Mouse (Mus musculus) granulocyte monocyte progenitor cell, adult 5-6 weeks (primary cell): ENCODE measurements around the gene Afg3l1. TPM values are rescaled to one million over a fixed set of nuclear protein-coding genes. Genes with fewer than 3 reads are reported as not detected.
A peak's percentile ranks its signal among the peaks of the same experiment; 100 is the strongest.
"Not testable (repeated sequence)": the region's sequence is repeated elsewhere in the genome, so short reads cannot be mapped to it uniquely, and the experiment has no call there.

Experiments
- ATAC-seq: replicated peaks from 2 replicates; pipeline ENCODE4 v1.8.0; 2016; ENCODE audit warnings: mild to moderate bottlenecking, moderate TSS enrichment, inconsistent platforms; ENCODE audit not compliant: poor library complexity, severe bottlenecking
- total RNA-seq, 2 experiments: library from RNA; stranded (forward) in 1 of 2; stranded (reverse) in 1 of 2; fragments of 200-712, 200-1000 nt in 1 of 2; fragments of >200 nt in 1 of 2; fragmentation: Nextera tagmentation in 1 of 2; gene quantifications; 2 replicates each; pipeline ENCODE4 v1.2.3; 2014 to 2017

Gene Afg3l1
- total RNA-seq (2014; fragmentation: Nextera tagmentation), result 38.4 and 42.1 TPM in 2 replicates
- total RNA-seq (2017), result 21.2 and 25.0 TPM in 2 replicates

GRCm38 (mm10) chr8:123477737-123478258 is at the start of gene Afg3l1:
Gene Afg3l1 (plus strand): TSS chr8:123477903.
- peak; percentile 88 for ATAC-seq

DNA sequence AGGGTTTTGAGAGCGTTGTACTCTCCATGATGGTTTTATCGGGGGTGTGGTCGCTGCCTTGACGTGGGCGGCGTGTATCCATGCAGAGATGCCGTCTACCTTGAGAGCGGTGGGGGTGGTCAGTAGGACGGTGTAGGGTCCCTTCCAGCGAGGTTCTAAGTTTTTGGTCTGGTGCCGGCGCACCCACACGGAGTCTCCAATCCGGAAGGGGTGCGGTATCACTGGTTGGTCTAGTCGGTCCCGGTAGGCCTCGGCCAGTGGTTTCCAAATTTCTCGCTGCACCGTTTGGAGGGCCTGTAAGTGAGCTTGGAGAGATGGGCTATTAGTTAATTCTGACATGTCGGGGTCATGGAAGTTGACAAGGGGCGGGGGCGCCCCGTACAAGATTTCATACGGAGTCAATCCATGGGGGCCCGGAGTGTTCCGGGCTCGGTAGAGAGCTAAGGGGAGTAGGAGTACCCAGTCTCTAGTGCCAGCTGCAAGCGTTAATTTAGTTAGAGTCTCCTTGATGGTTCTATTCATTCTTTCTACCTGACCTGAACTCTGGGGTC is 49.3 kb upstream of the Afg3l1 start:
- no peak for ATAC-seq

GRCm38 (mm10) chr8:123428939-123429721 is 48.6 kb upstream of the Afg3l1 start:
- no peak for ATAC-seq

DNA sequence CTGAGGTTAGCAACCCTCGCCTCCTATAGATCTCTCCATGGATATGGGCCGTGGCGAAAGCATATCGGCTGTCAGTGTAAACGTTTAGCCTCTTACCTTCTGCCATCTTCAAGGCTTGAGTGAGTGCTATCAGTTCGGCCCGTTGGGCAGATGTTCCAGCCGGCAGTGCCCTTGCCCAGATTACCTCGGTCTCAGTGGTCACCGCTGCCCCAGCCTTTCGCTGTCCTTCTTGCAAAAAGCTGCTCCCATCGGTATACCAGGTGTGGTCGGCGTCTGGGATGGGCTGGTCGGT is 48.0 kb upstream of the Afg3l1 start:
- ATAC-seq, result not testable (repeated sequence)

DNA sequence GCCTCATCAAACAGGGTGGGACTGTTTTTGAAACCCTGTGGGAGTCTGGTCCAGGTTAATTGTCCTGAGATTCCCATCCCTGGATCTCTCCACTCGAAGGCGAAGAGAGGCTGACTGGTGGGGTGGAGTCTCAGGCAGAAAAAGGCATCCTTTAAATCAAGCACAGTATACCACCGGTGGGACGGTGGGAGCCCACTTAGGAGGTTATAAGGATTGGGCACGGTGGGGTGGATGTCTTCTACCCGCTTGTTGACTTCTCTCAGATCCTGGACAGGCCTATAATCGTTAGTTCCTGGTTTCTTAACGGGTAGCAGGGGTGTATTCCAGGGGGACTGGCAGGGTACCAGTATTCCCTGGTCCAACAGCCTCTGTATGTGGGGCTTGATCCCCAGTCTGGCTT is 46.8 kb upstream of the Afg3l1 start:
- ATAC-seq, result not testable (repeated sequence)

DNA sequence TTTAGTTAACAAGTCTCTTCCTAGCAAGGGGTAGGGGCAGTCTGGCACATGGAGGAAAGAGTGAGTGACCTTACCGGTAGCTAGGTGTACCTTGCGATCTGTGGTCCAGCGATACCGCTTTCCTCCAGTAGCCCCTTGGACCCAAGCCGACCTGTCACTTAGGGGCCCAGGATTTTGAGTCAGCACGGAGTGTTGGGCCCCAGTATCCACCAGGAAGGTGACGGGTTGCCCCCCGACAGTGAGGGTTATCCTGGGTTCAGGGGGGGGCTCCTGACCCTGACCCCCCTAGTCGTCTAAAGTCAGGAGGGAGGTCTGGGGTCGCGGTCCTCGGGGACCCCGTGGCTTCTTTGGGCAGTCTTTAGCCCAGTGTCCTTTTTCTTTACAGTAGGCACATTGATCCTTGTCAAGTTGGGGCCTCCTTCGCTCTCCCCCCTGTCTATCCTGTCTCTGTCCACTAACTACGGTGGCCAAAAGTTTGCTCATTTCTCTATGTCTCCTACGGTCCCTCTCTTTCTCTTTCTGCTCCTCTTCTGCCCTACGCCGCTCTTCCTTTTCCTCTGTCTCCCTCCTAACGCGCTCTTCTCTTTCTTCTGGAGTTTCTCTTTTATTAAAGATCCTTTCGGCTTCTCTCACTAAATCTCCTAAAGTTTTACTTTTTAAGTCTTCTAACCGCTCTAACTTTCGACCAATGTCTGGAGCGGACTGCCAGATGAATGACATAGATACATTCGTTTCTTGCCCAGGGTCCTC is 45.9 kb upstream of the Afg3l1 start:
- ATAC-seq, result no peak

- ATAC-seq, result no peak
These were observed 45.3 kb upstream of the Afg3l1 start for GRCm38 (mm10) chr8:123432381-123432780.

- ATAC-seq, result not testable (repeated sequence)
These were observed 44.3 kb upstream of the Afg3l1 start for GRCm38 (mm10) chr8:123433241-123433974.

DNA sequence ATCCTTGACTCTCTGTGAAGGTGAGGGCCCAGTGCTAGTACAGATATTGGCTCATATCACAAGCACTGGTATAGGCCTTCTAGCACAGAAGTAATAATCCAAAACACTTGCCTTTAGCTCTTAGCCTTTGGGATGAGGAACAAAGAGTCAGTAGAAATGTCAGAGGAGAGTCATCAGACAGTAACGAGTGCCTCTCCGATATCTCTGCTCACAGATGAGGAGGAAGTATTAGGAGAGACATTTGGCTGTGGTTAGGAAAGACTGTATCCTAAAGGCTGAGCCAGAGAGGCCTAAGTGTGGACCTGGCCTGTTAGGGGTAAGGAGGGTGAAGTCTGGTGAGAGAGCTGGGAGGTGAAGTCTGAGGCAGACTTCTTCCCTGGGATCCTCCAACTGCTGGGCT is 35.9 kb upstream of the Afg3l1 start:
- no peak for ATAC-seq

DNA sequence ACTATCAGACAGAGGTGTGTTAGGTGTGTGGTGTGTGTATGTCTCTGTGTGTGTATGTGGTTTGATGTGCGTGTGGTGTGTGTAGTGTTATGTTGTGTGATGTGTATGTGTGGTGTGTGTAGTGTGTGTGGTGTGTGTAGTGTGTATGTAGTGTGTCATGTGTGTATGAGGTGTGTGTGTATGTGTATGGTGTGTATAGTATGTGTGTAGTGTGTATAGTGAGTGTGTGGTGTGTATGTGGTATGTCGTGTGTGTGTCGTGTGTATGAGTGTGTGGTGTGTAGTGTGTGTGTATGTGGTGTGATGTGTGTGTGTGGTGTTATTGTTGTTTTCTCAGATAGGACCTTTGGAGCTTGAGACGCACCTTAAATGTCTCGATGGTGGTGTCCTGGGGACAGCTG is 35.4 kb upstream of the Afg3l1 start:
- no peak for ATAC-seq

DNA sequence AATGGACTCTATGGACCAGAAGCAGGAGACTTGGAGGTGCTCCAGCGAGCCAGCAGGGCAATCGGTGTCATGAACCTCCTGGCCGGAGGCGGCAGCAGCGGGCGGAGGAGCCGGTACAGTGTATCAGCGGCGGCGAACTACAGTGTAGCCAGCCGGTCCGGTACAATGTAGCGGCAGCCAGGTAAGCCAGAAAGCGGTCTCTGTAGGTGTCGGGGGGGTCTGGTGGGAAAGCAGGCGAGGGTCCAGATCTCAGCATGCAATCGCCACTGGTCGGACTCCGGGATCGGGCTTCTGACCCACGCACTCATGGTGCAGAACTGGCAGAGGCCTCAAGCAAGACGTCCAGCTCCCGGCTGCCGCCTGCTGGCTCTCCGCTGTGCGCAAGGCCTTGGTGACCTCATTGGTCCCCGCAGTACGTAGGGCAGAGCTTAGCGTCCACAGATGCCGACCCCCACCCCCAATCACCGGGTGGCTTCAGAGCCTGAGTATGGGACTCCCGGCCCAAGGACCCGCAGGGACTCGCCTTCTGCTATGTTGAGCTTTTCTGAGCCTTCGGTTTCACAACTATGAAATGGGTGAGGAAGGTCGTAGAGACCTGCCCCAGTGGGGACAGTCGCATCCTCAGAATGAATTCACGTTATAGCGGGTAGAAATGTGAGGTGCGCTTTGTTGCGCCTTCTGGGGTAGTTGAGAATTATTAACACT is 34.7 kb upstream of the Afg3l1 start:
- ATAC-seq, result peak; percentile 86

GRCm38 (mm10) chr8:123443576-123443921 is 34.2 kb upstream of the Afg3l1 start:
- ATAC-seq, result no peak

DNA sequence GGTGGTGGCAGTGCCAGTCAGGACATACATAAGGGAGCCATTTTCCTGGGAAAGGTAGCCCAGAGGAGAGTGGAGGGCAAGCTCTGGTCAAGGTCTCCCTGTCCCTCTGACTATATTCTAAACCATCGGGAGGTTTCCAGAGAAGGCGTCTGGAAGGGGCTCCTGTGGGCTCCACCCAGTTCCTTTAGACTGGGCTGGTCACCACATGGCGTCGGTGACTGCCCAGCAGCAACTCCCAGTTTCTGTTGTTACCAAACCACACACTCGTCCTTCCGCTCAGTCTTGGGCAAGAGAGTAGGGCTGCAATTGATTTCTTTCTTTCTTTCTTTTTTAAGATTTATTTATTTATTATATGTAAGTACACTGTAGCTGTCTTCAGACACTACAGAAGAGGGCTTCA is 33.6 kb upstream of the Afg3l1 start:
- ATAC-seq, result peak; percentile 83

GRCm38 (mm10) chr8:123445981-123446380 is 31.7 kb upstream of the Afg3l1 start:
- ATAC-seq, result no peak

- no peak for ATAC-seq
These were observed 30.9 kb upstream of the Afg3l1 start for GRCm38 (mm10) chr8:123446799-123447198.

- peak; percentile 72 for ATAC-seq
These were observed 26.9 kb upstream of the Afg3l1 start for GRCm38 (mm10) chr8:123450783-123451182.

DNA sequence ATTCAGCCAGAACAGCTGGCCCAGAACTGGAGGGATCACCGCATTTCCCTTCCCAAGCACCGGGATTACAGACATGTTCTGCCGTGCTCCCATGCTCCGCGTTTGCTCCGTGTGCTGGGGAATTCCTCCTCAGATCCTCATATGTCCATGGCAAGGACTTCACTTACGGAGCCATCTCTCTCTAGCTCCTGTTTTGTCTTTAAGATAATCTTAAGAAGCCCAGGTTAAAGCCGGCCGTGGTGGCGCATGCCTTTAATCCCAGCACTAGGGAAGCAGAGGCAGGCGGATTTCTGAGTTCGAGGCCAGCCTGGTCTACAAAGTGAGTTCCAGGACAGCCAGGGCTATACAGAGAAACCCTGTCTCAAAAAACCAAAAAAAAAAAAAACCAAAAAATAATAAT is 26.0 kb upstream of the Afg3l1 start:
- not testable (repeated sequence) for ATAC-seq

DNA sequence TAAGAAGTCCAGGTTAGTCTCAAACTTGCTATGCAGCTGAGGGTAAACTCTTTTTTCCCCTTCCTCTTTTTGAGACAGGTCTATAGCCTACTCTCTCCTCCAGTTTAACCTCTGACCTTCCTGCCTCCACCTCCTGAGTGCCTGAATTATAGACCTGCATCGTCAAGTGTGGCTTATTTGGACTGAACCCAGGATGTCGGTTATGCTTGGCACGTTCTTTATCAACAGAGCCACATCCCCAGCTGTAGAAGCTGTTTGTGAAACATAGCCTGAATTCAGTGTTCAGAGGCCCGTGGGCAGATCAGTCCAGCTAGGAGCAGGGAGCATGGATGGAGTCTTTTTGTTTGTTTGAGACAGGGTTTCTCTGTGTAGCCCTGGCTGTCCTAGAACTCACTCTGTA is 25.6 kb upstream of the Afg3l1 start:
- 0 out of 2 replicates have a peak, but pooled peaks have one; percentile 16 for ATAC-seq

DNA sequence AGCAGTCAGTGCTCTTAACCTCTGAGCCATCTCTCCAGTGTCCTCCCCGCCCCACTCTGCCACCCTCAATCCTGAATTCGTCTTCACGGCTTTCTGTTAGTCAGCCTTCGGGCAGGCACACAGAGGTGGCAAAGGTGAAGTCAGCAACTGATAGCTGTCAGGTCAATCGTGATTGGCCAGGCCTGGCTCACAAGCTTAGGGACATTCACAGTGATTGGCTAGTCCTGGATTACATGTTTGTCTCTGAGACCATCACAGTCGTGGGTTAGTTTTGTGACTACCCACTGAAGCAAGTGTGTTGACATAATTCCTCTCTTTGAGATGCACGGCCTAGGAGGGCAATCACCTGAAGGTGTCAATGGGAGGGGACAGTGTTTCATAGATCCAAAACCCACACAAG is 24.4 kb upstream of the Afg3l1 start:
- no peak for ATAC-seq

DNA sequence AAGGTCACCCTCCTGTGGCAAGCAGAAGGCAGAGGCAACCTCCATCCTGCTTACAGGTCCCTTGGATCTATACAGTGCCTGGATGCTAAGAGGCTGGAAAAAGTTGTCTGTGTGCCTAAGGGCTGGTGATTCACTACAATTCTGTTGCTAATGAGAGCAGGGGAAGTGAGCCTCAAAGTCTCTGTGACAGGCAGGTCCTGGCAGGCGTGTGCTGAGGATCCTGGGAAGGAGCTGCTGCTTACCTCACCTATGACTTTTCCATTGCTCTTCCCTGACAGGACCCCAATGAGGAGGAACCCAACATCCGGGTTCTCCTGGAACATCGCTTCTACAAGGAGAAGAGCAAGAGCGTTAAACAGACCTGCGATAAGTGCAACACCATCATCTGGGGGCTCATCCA is 23.8 kb upstream of the Afg3l1 start:
- no peak for ATAC-seq
